Mouse (Mus musculus): ENCODE measurements around the gene Tm2d3.

Tm2d3 gene

GRCm38 (mm10) chr7:65704818-65705242, 13.9 kb downstream of the Tm2d3 start:
- DNase-seq (ENCODE audit: low spot score in 2 of 2) = peak; percentile 59 to 80

DNA sequence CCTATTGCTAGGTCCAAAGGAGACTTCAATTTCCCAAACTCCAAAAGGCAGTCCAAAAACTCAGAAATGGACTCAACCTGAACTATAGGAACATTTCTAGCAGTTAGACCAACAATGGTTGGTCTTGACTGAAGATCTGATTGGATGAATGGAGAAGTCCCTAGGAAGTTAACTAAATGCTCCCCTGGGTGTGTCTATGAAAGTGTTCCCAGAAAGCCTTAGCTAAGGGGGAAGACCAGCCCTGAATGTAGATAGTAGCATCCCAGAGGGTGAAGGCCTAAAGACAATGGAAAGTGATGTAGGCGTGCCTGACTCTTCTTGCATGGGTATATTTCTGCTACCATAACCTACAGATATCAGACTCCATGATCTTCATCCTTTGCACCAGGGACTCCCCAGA, 17.5 kb downstream of the Tm2d3 start:
- no peak for DNase-seq (ENCODE audit: low spot score in 2 of 2)

DNA sequence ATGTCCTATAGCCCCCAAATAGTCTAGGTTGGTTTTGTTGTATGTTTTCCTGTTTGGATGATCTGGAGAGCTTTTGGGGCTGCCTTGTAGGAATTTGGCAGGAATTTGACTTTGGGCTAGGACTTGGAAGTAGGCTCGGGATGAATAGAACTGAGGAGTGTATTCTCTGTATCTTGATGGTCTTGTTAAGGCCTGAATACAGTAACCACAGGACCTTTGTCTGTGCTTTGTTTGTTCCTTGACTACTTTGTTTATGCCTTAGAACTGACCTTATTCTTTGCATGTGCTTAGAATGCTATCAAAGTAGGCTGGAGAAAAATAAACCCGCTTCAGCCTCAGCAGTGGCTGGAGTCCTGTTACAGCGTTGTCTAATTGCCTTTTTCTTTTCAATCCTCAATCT, 19.3 kb downstream of the Tm2d3 start:
- no peak for DNase-seq (ENCODE audit: low spot score in 2 of 2)

- no peak for DNase-seq (ENCODE audit: low spot score in 2 of 2)
These were observed 22.8 kb downstream of the Tm2d3 start for GRCm38 (mm10) chr7:65713782-65714181.

GRCm38 (mm10) chr7:65714304-65714703, 23.3 kb downstream of the Tm2d3 start:
- no peak for DNase-seq (ENCODE audit: low spot score in 2 of 2)

DNA sequence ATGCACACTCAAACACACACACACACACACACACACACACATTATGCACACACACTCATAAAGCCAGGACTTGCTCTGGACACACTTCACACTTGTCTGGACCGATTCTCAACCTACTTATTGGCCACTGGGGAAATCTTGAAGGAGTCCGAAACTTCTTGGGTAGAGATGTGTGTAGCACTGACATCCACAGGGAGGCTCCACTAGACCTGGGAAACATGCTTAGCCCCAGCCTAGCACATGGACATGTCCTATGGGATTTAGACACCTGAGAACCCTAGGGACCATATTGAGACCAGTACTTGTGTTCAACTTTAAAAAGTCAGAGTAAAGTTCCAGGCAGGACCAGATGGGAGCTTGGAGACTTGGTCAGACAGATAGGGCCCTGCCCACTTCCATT, 43.1 kb downstream of the Tm2d3 start:
- DNase-seq (ENCODE audit: low spot score in 2 of 2) = no peak

DNA sequence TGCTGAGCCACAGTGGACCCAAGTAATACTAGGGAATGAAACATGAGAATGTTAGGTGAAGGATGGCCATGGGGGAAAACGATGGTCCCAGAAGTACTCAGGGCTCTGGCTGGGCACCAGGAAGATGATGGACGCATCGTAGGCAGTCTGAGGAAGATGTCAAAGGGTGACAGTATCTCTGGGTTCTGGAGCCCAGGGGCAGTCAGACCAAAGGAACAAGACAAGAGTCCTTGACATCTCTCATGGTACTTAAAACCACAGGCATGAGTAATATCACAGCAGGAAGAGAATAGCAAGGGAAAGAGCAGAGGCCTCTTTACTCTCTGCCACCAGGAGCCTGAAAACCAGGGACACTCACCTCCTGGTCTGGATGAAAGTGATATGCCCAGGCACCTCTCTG, 44.3 kb downstream of the Tm2d3 start:
- no peak for DNase-seq (ENCODE audit: low spot score in 2 of 2)

DNA sequence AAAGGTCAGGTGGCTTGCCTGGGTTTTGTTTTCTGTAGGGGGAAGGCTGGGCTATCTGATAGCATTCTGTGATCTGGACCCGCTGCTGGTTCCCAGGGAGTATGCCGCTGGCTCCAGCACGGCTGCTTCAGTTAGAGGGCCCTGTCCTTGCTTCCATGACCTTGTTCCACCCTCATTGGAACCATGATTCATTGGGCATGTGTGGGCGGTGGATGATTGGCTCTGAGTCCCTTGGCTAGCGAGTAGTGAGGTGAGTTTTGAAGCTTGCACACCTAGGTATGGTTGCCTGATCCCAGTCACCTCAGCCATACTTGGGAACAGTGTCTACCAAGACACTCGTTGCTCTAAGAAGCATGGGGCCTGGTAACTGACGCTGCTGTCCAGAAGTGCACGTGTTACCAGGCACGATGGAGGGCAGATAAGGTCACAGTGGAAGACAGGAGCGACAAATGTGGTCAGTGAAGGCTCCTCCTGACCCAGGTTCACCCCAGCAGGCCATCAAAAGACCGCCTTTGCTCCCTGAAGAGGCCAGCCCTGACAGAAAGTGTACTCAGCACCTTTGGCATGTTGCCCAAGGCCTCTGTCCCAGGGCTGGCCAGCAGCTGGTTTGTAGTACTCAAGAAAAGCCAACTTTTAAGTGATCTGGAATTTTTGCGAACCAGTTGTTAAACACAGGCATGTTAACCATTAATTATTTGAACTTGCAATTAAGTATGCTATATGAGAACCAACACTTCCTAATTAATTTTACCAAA, 46.5 kb downstream of the Tm2d3 start:
- DNase-seq (ENCODE audit: low spot score in 2 of 2) = peak in 1 of 2 experiments; percentile 33

GRCm38 (mm10) chr7:65742857-65743256, 51.9 kb downstream of the Tm2d3 start:
- DNase-seq (ENCODE audit: low spot score in 2 of 2) = no peak

GRCm38 (mm10) chr7:65747990-65748955, 57.3 kb downstream of the Tm2d3 start:
- no peak for DNase-seq (ENCODE audit: low spot score in 2 of 2)
